Comparison of ENCODE assay signal across 32 mouse cellular contexts in the genomic region with DNA sequence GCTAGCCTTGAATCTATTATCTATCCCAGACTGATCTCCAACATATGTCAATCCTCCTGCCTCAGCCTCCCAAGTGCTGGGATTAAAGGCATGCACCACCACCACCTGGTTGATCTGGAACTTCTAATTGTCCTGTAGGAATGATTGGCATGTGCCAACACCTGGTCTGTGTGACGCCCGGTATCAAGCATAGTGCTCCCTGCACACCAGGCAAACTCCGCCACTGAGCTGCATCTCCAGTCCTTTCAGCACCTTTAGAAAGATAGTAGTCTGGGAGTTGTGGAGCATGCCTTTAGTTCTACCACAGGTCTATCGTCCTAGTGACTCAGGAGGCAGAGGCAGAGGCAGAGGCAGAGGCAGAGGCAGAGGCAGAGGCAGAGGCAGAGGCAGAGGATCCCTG. TPM values are rescaled to one million over a fixed set of nuclear protein-coding genes. Genes with fewer than 3 reads are reported as not detected.
"Had no signal": no experiment of that assay in that cellular context is flagged by ENCODE, and none has a peak within 500 bp of the region (broad histone marks: within the 10 kb centered on the region; RNA-seq: fewer than 3 reads in every experiment).

No protein-coding gene starts in this region.

- H3K4me1 ChIP-seq: embryonic facial prominence, embryonic 10.5 days; forebrain, embryonic 10.5 days; forebrain, embryonic 12.5 days; forebrain, embryonic 13.5 days; forebrain, embryonic 15.5 days had no signal

- H3K9ac ChIP-seq: embryonic facial prominence, embryonic 12.5 days; embryonic facial prominence, embryonic 13.5 days; embryonic facial prominence, embryonic 15.5 days; forebrain, embryonic 12.5 days; forebrain, embryonic 13.5 days; forebrain, embryonic 15.5 days; forebrain, postnatal 0 days had no signal

- DNase-seq: cerebellum, adult 8-10 months; cerebellum, adult 9-10 months; cerebellum, adult 9-11 months; cerebellum, postnatal 10 days; cerebellum, postnatal 14 days; cerebellum, postnatal 25 days; cerebellum, postnatal 36 days; embryo, embryonic 11 days; forebrain, postnatal 0 days; gastrocnemius, adult 2 months; gastrocnemius, postnatal 10 days; gastrocnemius, postnatal 14 days; gastrocnemius, postnatal 25 days; gastrocnemius, postnatal 36 days; heart, adult 18-20 months; heart, adult 2 months had no signal

- ATAC-seq: forebrain, embryonic 13.5 days; forebrain, embryonic 14.5 days; forebrain, embryonic 15.5 days; forebrain, embryonic 16.5 days; forebrain, postnatal 0 days had no signal

- H3K9me3 ChIP-seq: embryonic facial prominence, embryonic 10.5 days; embryonic facial prominence, embryonic 12.5 days; embryonic facial prominence, embryonic 13.5 days; embryonic facial prominence, embryonic 15.5 days; forebrain, embryonic 13.5 days; forebrain, embryonic 15.5 days had no signal

- H3K27me3 ChIP-seq: embryonic facial prominence, embryonic 13.5 days; forebrain, embryonic 15.5 days had no signal

- H3K4me2 ChIP-seq: embryonic facial prominence, embryonic 12.5 days; embryonic facial prominence, embryonic 13.5 days; embryonic facial prominence, embryonic 15.5 days; forebrain, embryonic 12.5 days; forebrain, embryonic 13.5 days; forebrain, embryonic 15.5 days had no signal

- H3K36me3 ChIP-seq: embryonic facial prominence, embryonic 10.5 days; embryonic facial prominence, embryonic 12.5 days; embryonic facial prominence, embryonic 13.5 days; embryonic facial prominence, embryonic 15.5 days; forebrain, embryonic 10.5 days; forebrain, embryonic 12.5 days; forebrain, embryonic 15.5 days had no signal

- H3K4me3 ChIP-seq: embryonic facial prominence, embryonic 10.5 days; embryonic facial prominence, embryonic 12.5 days; embryonic facial prominence, embryonic 13.5 days; embryonic facial prominence, embryonic 15.5 days; erythroblast, embryonic 14.5 days; forebrain, embryonic 10.5 days; forebrain, embryonic 12.5 days; forebrain, embryonic 13.5 days; forebrain, embryonic 15.5 days; gastrocnemius, adult 2 months; heart, adult 2 months had no signal

- H3K27ac ChIP-seq: embryonic facial prominence, embryonic 10.5 days; embryonic facial prominence, embryonic 12.5 days; embryonic facial prominence, embryonic 13.5 days; embryonic facial prominence, embryonic 15.5 days; forebrain, embryonic 10.5 days; forebrain, embryonic 12.5 days; forebrain, embryonic 13.5 days; forebrain, embryonic 15.5 days; gastrocnemius, adult 2 months; heart, adult 2 months had no signal

RNA-seq across cellular contexts. Expression of a gene that starts 56.9 kb away (rescaled TPM):
- polyA plus RNA-seq: embryonic facial prominence, embryonic 10.5 days; embryonic facial prominence, embryonic 11.5 days; embryonic facial prominence, embryonic 13.5 days; embryonic facial prominence, embryonic 14.5 days; erythroblast, embryonic 14.5 days; forebrain, embryonic 11.5 days; forebrain, embryonic 12.5 days; forebrain, embryonic 13.5 days; forebrain, embryonic 16.5 days; forebrain, postnatal 0 days; frontal cortex, adult 2 months; gonadal fat pad, adult 2 months; heart, adult 2 months had no signal
